Mouse (Mus musculus) bone marrow, adult 2 months (tissue): ENCODE measurements around the gene Pdcd2l. TPM values are rescaled to one million over a fixed set of nuclear protein-coding genes. Genes with fewer than 3 reads are reported as not detected.

Experiments used
- H3K27ac ChIP-seq: fragments of 200-500 bp; 2 replicates; pipeline ENCODE4 v1.5.1; 2012; ENCODE audit warnings: low read depth, mild to moderate bottlenecking, control low read depth, inconsistent platforms, low read length; ENCODE audit not compliant: control insufficient read depth, poor library complexity, insufficient read depth
- H3K4me1 ChIP-seq: fragments of 200-500 bp; 2 replicates; pipeline ENCODE4 v1.6.1; 2011; ENCODE audit warnings: low read length; ENCODE audit not compliant: control insufficient read depth, insufficient read depth
- H3K4me3 ChIP-seq: fragments of 200-500 bp; replicated peaks from 2 replicates; pipeline ENCODE3; 2011; ENCODE audit warnings: mild to moderate bottlenecking, low read depth, low read length, control low read depth; ENCODE audit not compliant: control insufficient read depth
- CTCF ChIP-seq: fragments of 200-500 bp; IDR thresholded peaks from 2 replicates; pipeline ENCODE4 v1.5.1; 2011; ENCODE audit warnings: low read length, control low read depth; ENCODE audit not compliant: control insufficient read depth, insufficient read depth
- POLR2A ChIP-seq: fragments of 200-500 bp; IDR thresholded peaks from 2 replicates; pipeline ENCODE4 v1.6.1; 2011; ENCODE audit warnings: low read depth, mild to moderate bottlenecking, control low read depth, low read length, borderline replicate concordance; ENCODE audit not compliant: control insufficient read depth
- WGBS: fragments of 180-500 bp; shearing (Covaris S2); methylation state at CpG from one replicate; pipeline ENCODE4 v1.1.7; 2018; 5-methylcytosine and 5-hydroxymethylcytosine counted together
- polyA plus RNA-seq: library from polyadenylated mRNA; stranded (reverse); fragments of >200 nt; gene quantifications from 2 replicates; pipeline ENCODE4 v1.2.4, GENCODE M21; 2011; ENCODE audit warnings: low replicate concordance; ENCODE audit not compliant: missing spikeins, insufficient read depth, insufficient read length

Pdcd2l gene
- polyA plus RNA-seq, 1 experiment: 17.9 TPM

GRCm38 (mm10) chr7:34232785-34233725 lies 36.6 kb upstream of the Pdcd2l start:
- Histone ChIP-seq H3K27ac (peak overlapping the region; percentile 68), H3K4me3 (peak overlapping the region; percentile 77), H3K4me1 (peaks cover 2% of the 10 kb centered on the region; the same call in 1 of the 2 replicates)
- TF ChIP-seq CTCF (no peak), POLR2A (no peak)
- WGBS: 49% methylated on average over 7 of the region's 7 CpGs

- Histone ChIP-seq H3K27ac (peak within 1 kb of the TSS; percentile 87), H3K4me3 (peak within 1 kb of the TSS; percentile 91), H3K4me1 (peaks cover 3% of the 10 kb centered on the region; the same call in 1 of the 2 replicates)
- TF ChIP-seq CTCF: peak; percentile 59
- TF ChIP-seq POLR2A: peak; percentile 88; the same call in 1 of the 2 replicates
- WGBS: under 1% methylated on average over 39 of the region's 39 CpGs
These were observed 33.7 kb upstream of the Pdcd2l start, which contains the start of gene Gpi1 for GRCm38 (mm10) chr7:34230116-34230515. Gene Gpi1, minus strand, starts transcription at chr7:34230336.

- H3K4me1 ChIP-seq: peaks cover 2% of the 10 kb centered on the region; the same call in 1 of the 2 replicates
- TF ChIP-seq CTCF (no peak), POLR2A (no peak)
- peak overlapping the region; percentile 91 for H3K4me3 ChIP-seq
- 2% methylated on average over 19 of the region's 19 CpGs for WGBS
- H3K27ac ChIP-seq: peak overlapping the region; percentile 87
These were observed 33.2 kb upstream of the Pdcd2l start for GRCm38 (mm10) chr7:34229691-34230111.

GRCm38 (mm10) chr7:34229153-34229552 lies 32.7 kb upstream of the Pdcd2l start:
- H3K4me1 ChIP-seq: peaks cover 2% of the 10 kb centered on the region; the same call in 1 of the 2 replicates
- 16% methylated on average over 5 of the region's 5 CpGs for WGBS
- TF ChIP-seq POLR2A: no peak
- no peak for TF ChIP-seq CTCF
- peak overlapping the region; percentile 87 for H3K27ac ChIP-seq
- H3K4me3 ChIP-seq: peak overlapping the region; percentile 91

GRCm38 (mm10) chr7:34228641-34229040 lies 32.2 kb upstream of the Pdcd2l start:
- WGBS: 22% methylated on average over 9 of the region's 9 CpGs
- Histone ChIP-seq H3K4me3 (peak overlapping the region; percentile 91), H3K4me1 (peaks cover 2% of the 10 kb centered on the region; the same call in 1 of the 2 replicates), H3K27ac (peak overlapping the region; percentile 59)
- no peak for TF ChIP-seq CTCF
- no peak for TF ChIP-seq POLR2A

- H3K27ac ChIP-seq: peak overlapping the region; percentile 59
- TF ChIP-seq CTCF: 0 out of 2 replicates have a peak, but pooled peaks have one; percentile 6
- TF ChIP-seq POLR2A: no peak
- peak overlapping the region; percentile 91 for H3K4me3 ChIP-seq
- peaks cover 3% of the 10 kb centered on the region; the same call in 1 of the 2 replicates for H3K4me1 ChIP-seq
- WGBS: 84% methylated on average over 12 of the region's 12 CpGs
These were observed 30.4 kb upstream of the Pdcd2l start for GRCm38 (mm10) chr7:34226846-34227245.

- Histone ChIP-seq H3K4me3 (peak overlapping the region; percentile 47), H3K27ac (no peak overlapping the region), H3K4me1 (peaks cover 3% of the 10 kb centered on the region; the same call in 1 of the 2 replicates)
- 56% methylated on average over 8 of the region's 8 CpGs for WGBS
- TF ChIP-seq POLR2A (no peak), CTCF (no peak)
These were observed 29.6 kb upstream of the Pdcd2l start for GRCm38 (mm10) chr7:34226086-34226485.

- H3K4me1 ChIP-seq: peaks cover 3% of the 10 kb centered on the region; the same call in 1 of the 2 replicates
- H3K27ac ChIP-seq: no peak overlapping the region
- TF ChIP-seq CTCF: no peak
- no peak for TF ChIP-seq POLR2A
- WGBS: 86% methylated on average over 6 of the region's 6 CpGs
- no peak overlapping the region for H3K4me3 ChIP-seq
These were observed 27.8 kb upstream of the Pdcd2l start for GRCm38 (mm10) chr7:34224308-34224707.
